Mouse (Mus musculus) ZHBTc4 (cell line): ENCODE measurements around the gene Msrb1.

Experiments used
- DNase-seq: peaks from one replicate; pipeline ENCODE4 v3.0.0-alpha.2; 2011; ENCODE audit warnings: low read depth, low spot score

Msrb1 gene

DNA sequence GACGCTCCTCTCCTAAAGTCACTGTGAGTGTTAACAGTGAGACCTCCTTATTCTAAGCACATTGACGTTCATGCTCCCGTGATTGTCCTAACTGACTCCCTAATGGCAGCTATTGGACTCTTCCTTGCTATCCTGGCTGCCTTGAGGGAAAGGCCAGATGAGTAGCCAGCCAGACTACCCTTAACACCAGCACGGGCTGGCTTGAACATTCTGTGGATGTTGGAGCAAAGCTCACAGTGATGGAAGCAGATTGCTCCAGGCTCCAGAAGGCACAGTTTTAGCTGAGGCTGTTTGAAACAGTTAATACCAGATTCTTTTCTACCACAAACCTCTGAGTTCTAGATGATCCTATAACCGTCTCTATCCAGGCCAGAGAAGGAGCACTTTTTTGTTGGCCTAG, 7.5 kb downstream of the Msrb1 start:
- DNase-seq = no peak

GRCm38 (mm10) chr17:24744381-24744780, 7.9 kb downstream of the Msrb1 start:
- DNase-seq = no peak

- DNase-seq = peak; percentile 93
Measured at GRCm38 (mm10) chr17:24745526-24746497, 9.4 kb downstream of the Msrb1 start.

DNA sequence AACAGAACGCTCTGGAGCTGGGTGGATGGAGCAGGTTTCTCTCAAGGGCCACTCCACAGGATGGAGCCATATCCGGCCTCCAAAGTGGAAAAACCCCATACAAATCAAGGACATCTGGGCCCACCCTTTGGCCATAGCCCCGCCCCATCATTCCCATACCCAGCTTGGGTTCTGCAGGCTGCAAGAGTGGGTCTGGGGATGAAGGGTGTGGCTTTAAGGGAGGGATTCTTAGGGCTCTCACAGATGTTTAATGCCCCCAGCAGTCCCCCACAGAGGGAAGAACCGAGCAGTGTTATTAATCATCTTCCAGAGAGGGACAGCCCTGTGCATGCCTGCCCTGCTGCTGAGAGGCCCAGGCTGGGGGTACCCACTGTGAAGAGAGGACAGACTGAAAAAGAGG, 10.5 kb downstream of the Msrb1 start:
- peak; percentile 65 for DNase-seq

DNA sequence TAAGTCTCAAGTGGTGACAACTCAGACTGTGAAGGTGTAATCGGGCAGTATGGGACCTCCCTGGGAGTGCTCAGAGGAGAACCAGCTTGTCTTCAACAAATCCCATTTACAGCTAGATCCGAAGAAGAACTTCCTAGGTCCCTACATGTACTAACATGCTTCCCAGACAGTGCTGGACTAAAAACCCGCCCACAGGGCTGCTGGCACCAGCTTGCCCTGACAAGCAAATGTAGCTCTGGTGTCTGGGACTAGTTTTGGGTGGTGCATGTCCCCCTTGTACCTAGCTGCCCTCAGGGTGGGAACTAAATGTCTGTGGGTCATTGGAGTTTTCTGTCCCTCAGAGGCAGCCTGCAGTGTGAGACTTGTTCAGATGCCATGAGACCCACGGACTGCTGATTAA, 15.1 kb downstream of the Msrb1 start:
- DNase-seq = no peak

DNA sequence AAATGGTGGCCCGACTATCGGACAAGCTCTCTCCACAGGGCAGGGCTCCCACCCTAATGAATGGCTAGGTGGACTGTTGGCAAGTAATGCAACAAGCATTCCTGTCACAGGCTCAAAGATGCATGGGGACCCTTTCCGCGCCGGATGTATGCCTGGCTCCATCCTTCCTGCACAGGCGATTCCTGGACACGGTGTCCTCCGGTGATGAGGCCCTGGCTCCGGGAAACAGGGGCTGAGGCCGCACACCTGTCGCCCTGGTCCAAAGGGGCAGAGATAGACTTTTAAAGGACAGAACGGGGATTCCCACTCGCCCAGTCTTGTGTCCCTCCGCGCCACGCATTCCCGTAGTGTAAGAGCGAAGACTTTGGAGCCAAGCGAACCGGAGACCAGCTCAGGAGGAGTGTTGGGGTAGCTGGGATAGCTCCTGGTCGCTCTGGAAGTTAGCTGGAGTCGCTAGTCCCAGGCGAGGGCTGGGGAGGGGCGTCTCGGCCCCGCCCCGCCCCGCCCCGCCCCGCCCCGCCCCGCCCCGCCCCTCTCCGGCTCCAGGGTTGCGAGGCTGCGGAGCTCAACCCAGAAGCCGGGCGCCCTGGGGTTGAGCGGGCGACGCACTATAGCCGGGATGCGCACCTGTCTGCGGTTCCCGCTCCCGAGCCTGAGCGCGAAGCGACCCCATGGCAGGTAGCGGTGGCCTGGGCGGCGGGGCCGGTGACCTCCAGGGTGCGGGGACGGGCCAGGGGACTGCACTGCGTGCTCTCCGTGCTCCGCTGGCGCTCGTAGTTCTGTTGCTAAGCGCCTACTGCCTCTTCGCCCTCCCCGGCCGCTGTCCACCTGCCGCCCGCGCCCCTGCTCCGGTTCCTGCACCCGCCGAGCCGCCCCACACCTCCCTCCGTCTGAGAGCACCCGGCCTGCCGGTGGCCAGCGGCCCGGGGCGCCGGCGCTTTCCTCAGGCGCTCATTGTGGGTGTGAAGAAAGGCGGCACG, 16.3 kb downstream of the Msrb1 start, which contains the start of gene Hs3st6:
Gene Hs3st6, plus strand, starts transcription at position 574 of the 980 bp plus-strand sequence.
- peak; percentile 76 for DNase-seq

GRCm38 (mm10) chr17:24757394-24757793, 21.0 kb downstream of the Msrb1 start:
- no peak for DNase-seq

- no peak for DNase-seq
Measured at GRCm38 (mm10) chr17:24761121-24761520, 24.7 kb downstream of the Msrb1 start.

DNA sequence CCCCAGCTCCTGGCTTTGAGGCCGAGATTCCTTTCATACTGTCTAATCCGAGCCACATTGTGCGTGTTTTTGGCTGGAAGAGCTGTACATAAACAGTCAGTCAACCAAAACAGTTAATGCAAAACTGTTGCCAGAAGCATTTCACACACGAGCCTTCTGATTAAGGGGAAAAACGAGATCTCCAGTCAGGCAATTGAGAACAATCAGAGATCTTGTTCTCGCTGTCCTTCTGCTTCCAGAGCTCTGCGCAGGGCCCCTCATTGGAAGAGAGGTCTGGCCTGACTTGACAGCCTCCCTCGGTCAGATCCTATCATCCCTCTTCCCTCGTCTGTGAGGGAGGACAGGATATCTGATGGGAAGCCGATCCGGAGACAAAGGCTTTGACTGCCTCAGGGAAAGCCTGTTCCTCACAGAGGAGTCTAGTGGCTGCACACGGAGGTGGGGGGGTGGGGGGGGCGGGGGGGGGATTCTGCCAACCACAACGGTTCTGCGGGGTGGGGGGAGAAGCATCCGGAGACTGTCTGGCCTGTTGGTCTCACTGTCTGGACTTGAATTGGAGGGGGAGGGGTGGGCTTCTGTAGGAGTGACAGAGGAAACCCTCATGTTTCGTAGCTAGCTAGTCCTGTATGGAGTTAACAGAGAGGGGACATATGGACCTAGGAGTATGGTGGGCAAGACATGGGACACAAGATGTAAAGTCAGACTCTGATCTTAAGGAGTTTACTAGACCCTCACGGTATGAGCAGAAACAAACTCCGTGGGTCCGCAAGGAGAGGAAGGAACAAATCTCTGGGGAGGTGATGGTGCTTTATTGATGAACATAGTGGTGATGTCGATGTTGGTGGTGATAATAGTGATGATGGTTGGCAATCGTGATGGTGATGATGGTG, 28.8 kb downstream of the Msrb1 start:
- DNase-seq = no peak

DNA sequence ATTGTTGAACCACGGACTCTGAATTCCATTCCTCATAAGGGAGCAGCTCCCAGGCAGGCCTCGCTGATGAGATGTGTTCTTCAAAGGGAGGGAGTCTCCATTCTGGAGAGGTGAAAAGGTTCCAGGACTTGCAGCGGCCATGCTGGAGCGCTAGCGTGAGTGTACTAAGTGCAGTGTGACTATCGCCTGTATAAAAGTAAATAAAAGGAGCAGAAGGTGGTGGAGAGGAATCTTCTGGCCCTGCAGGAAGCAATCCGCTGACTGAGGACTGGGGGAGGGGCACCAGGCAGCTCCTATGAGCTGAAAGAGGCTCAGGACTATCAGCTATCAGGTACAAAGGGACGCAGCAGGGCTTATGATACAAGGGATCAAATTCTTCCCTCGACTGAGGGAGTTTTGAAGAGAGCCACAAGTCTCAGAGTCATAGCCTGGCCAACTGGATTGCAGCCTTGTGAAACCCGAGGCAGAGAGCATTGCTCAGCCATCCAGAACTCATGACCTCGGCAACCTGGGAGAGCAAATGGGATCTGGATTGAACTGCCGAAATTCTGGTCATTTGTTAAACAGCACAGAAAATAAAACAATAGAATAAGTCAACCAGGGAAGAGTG, 29.9 kb downstream of the Msrb1 start:
- peak; percentile 51 for DNase-seq

GRCm38 (mm10) chr17:24769146-24769545, 32.7 kb downstream of the Msrb1 start:
- DNase-seq = no peak

DNA sequence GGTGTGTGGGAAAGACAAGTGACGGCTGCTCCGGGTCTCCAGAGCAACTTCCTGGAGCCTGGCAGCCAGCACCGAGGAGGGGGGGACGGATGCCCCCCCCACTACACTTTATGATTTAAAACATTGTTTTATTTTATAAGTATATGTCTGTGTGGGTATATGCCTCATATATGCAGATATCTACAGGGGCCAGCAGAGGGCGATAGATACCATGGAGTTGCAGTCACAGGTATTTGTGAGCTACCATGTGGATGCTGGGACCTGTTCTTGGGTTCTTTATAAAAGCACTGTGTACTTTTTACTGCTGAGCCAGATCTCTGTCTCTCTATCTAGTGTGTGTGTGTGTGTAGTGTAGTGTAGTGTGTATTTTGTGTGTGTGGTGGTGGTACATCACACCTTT, 36.8 kb downstream of the Msrb1 start:
- DNase-seq = peak; percentile 77

DNA sequence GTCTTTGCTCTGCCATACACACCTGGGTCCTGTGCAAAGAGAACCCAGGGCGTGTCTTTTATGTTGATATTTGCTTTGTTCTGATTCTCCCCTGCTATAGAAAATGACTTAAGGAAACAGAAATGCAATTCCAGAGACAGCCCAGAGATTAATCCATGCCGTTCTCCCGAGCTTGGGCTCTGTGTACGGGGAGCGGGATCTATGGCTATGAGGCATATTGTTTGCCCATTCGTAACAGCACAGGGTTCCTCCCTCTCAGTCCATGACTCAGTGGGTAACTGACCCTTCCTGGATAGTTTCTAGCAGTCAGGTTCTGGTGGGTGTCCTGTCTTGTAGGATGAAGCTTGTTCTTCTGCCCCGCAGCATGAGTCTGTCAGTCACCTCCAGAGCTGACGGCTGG, 38.7 kb downstream of the Msrb1 start:
- DNase-seq = no peak

GRCm38 (mm10) chr17:24777073-24777472, 40.6 kb downstream of the Msrb1 start:
- peak; percentile 31 for DNase-seq

DNA sequence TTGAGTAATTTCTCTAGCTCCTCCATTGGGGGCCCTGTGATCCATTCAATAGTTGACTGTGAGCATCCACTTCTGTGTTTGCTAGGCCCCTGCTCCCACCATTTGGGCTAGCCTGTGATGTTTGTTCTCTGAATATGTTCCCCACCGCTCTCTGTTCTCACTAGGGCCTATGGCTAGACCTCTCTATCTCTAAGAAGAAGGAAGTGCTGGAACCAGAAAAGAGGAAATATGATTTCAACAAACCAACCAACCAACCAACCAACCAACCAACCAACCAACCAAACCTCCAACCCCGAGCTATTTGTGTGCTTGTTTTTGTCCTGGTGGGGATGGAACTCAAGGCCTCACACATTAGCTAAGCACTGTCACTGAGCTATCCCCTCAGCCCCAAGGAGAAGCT, 44.4 kb downstream of the Msrb1 start:
- no peak for DNase-seq

GRCm38 (mm10) chr17:24792190-24792589, 55.7 kb downstream of the Msrb1 start:
- no peak for DNase-seq
